Mouse (Mus musculus): ENCODE results near the gene Supt4a.

Supt4a gene

DNA sequence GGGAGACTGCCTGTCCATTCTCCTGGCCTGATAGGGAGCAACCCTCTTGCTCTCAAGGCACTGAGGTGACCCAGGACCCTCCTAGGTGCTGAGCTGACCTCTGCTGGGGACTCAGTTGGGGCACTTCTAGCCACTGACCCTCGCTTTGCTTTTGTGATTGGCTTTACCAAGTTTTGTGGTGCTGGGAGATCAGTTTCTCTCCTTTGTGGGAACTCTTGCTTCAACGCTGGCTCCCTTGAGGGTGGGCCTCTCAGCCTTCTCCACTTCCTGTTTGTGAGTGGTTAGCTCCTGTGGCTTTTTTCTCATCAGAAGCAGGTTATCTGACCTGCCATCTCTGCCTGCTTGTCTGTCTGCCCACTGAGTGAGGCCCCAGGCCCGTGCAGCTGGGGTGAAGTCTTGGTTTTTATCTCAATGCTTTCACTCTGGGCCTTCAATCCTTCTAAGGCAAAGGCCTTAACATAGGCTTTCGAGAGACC lies 14.2 kb downstream of the Supt4a start:
- no peak for DNase-seq (ENCODE audit: low spot score in 2 of 2)

DNA sequence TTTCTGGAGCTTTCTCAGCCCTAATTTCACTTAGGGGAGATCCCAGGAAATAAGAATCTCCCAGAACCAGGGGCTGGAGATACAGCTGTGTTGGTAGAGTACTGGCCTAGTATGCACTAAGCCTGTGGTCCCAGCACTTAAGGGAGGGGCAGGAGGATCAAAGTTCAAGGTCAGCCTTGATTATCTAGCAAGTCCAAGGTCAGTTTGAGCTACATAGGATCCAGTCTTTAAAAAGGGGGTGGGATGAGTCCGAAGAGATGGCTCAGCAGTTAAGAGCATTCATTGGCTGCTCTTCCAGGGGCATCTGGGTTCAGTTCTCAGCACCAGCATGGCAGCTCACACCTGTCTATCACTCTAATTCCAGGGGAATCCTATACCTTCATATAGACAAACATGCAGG lies 15.0 kb downstream of the Supt4a start:
- no peak for DNase-seq (ENCODE audit: low spot score in 2 of 2)

DNA sequence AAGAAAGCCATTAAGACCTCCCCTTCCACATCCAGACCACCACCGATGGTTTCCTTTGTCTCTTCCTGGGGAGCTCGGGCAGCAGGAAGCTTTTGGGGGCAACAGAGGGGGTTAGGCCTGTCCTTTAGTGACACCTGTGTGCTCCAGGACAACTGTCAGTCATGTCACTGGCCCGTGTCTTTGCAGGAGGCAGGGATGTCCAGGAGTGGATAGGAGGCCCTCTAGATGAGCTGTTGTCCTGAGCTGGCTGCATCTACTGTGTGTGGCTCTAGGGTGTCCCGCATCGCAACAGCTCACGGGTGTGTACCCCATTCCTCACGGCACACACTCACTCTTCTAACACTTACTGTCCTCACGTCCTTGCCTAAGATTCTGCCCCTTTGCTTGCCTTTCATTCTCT lies 15.9 kb downstream of the Supt4a start:
- DNase-seq (ENCODE audit: low spot score in 2 of 2), result no peak

DNA sequence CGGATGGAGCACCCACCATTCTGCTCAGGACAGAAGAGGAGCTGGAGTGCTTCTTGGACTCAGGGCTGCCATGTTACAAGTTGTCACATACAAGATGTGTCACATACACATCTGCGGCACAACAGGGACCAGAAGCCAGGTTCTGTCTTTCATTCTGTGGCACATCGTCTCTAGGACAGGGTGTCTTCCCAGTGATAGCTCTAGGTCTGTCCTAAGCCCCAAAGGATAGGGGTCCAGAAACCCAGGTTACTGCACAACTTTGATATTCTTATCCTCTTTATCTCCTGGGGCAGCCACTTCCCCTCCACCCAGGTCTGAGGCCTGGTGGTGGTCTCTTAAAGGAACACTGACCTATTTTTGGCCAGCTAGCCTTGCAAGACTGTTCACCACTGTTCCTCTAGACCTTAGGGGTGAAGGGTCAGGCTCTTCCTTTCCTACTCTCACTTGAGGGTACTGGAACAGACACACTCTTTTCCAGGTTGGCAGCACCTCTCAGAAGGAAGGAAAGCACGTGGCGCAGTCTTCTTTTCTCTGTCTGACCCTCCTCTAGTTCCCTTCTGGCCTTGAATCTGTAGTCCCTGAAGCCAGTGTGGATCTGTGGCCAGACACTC lies 16.6 kb downstream of the Supt4a start:
- no peak for DNase-seq (ENCODE audit: low spot score in 2 of 2)

DNA sequence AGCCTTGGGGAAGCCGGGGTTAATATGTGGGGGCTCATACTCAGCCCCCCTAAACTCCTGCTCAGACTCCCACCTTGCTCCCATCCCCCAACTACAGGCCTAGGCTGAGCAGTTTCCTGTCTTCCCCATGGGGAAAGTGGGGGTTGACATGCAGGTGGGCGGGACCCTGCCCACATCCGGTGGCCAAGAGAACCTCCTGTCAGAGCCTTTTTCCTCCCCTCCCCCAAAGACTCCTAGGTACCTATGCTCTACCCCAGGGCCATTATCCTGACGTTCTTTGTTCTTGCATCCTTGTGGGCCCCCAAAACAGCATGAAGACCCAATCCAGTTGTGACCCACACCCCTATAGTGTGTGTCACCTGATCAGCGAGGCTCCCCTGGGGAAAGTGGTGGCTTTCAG lies 17.3 kb downstream of the Supt4a start:
- no peak for DNase-seq (ENCODE audit: low spot score in 2 of 2)

DNA sequence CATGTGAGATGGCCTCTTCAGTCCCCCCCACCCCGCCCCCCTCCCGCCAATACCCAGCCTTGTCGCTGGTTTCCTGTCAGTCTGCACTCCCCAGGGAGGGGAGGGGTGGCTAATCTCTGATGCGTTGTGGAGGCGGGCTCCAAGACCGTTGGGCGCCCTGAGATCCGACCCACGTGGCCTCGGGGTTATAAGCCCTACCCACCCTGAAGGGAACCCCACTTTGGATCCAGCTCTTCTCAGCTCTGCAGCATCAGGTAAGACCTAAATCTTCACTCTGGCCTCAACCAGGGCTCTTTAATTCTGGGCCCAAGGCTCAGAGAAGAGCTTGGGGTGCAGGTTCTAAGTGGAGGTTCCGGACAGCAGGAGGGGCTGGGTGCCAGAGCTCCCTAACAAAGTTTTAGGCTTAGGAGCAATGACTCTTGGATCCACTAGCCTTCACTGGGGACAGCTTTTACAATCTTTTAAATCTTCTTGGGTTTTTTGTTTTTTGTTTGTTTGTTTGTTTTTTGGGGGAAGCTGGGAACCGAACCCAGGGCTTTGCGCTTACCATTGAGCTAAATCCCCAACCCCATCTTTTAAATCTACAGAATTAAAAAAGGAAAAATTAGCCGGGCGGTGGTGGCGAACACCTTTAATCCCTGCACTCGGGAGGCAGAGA lies 18.1 kb downstream of the Supt4a start:
- DNase-seq (ENCODE audit: low spot score in 2 of 2), result peak; percentile 74 to 75

DNA sequence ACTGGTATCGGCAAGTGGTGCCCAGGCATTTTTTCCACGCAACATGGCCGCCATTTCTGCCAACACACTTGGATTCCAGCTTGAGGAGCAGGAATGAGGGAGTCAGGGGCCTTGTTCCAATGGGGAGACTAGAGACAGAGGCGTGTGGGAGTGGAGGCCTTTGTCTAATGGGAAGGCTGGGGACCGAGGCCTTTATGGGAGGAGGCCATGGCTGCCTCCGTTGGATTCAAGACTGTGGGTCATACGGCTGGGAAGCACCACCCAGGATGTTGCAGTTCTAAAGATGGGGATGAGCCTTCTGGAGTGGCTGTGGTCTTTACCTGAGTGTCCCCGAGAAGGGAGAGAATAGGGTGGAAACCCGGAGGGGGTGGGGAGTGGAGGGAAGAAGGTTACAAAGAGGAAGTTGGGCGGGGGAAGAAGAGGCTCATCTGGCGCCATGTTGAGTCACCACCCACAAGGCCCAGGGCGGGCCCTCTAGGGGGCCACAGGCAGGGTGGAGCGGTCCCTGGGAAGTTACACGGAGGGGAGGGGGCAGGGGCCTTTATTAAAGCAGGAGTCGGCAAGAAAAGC lies 19.0 kb downstream of the Supt4a start:
- peak in 1 of 2 experiments; percentile 57 for DNase-seq (ENCODE audit: low spot score in 2 of 2)

DNA sequence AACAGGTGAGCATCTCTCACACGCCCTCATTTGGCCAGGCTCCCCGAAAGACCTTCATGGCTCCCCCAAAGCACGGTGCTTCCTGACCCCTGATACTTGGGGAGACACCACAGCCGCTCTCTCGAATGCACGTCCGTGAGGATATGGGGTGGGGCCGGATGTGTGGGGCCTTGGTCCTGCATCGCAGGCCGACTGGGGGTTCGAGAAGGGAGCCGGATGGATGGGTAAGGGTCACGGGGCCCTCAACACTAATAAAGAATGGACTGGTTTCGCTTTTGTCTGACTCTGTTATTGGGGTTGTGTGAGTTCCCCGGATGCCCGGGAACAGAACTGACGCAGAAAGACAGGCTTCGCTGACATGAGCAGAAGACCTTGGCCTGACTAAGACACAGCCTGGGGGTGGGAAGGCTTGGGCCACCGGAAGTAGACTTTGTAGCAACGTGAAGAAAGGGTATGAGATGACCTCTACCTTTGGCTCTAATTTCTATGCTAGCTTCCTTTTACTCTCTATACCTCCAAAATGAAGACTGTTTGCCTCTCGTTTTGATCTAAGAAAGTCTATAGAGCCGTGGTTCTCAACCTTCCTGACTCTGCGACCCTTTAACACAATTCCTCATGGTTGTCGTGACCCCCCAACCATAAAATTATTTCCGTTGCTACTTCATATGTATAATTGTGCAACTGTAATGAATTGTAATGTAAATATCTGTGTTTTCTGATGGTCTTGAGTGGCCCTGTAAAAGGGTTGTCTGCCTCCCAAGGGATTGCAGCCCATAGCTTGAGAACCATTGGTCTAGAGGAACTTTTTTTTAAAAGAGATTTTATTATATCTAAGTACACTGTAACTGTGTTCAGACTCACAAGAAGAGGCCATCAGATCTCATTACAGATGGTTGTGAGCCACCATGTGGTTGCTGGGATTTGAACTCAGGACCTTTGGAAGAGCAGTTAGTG lies 19.9 kb downstream of the Supt4a start:
- no peak for DNase-seq (ENCODE audit: low spot score in 2 of 2)

DNA sequence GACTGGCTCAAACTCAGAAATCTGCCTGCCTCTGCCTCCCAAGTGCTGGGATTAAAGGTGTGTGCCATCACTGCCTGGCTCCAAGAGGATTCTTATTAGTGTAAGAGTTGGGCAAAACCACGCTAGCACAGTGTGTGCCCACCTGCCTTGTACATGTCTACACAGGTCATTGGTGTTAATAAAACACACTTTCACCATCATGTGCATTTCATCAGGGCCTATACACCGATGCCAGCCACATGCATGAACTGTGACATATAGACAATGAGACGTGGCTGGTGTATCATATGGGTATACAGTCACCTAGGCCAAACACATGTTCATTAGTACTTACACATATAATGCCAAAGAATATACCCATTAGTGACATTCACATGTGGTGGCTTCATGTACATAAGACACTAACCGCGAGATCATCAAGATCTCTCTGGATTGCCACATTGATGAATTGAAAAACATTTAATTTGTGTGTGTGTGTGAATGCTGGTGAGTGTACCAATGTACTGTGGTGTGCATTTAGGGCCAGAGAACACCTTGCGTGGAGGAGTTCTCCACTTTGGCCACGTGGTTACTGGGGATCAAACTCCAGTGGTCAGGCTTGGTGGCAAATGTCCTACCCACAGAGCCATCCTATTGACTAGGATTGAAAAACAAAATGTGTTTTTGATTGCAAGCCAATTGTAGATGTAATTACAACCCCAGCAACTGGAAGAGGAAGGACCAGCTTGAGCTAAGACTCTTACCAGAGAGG lies 21.0 kb downstream of the Supt4a start:
- no peak for DNase-seq (ENCODE audit: low spot score in 2 of 2)

DNA sequence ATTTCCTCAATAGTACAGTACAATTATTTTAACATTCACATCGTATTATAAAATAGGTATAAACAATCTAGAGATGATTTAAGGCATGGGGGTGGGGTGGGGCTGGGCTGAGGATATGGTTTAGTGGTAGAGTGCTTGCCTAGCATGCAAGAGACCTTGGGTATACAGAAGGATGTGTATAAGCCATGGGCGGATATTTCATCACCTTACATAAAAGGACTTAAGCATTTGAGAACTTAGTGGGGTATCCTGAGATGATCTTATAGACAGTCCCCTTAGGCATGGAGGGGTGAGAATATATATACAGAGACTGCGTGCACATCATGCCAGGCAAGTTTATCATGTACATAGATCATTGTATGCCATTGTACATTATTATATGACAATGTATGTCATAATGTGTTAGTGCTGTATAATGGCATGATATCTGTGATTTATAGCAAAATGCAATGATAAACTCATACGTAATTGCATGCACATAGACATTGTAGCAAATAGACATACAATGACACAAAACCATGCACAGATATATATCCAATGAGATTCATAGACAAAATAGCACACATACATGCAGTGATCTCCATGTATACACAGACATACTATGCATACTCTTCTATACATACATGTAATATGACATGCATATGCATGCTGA lies 21.7 kb downstream of the Supt4a start:
- DNase-seq (ENCODE audit: low spot score in 2 of 2), result no peak

DNA sequence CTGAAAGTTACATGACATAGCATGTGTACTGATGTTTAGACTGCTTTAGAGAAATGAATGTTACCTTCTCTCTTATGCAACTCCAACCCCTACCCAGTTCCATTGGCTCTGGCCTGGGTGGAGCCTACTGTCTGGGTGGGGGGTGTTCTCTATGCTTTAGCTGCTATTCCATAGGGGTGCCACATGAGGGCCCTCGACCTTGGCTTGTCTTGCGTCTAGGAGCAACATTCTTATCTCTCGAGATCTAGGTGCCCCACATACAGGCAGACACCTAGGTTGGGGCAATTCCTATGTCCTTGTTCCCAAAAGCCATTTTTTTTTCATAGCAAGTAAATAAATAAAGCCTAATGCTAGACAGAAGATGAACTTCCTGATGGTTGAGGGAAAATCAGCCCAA lies 22.3 kb downstream of the Supt4a start:
- peak; percentile 67 to 74 for DNase-seq (ENCODE audit: low spot score in 2 of 2)

DNA sequence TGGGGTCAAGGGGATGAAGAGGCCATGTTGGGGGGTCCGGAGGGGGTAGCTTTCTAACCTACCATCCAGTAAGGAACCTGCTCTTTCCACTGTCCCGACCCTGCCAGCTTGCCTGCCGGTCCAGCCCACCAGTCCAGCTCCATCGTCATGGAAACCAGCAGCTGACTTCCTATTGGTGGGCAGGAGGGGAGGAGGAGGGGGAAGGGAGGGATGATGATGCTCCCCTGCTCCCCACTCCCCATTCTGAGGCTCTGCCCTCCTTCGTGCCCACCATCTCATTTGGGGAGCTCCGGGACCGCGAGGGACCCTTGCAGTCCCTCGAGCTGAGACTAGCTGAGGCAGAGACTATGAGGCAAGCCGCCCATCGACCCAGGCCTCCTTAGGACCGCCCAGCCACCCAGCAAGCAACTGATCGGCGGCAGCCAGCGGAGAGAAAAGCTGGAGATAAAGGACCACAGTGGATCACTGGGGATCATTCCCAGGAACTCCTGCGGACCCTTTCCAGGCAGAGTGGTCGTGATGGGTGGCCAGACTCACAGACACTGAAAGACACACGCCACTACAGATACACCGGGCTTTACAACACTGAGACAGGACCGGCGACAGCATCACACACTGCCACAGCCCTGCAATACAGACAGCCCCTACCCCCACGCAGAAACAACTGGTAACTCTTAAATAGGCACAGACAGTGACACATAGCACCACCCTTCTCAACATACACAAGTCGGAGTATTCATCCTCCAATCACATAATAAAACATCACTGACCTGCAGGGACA lies 23.1 kb downstream of the Supt4a start, which contains the start of gene Tspoap1:
Tspoap1 (plus strand) TSS at position 241 of the 781 bp plus-strand sequence.
- peak; percentile 89 to 94 for DNase-seq (ENCODE audit: low spot score in 2 of 2)

DNA sequence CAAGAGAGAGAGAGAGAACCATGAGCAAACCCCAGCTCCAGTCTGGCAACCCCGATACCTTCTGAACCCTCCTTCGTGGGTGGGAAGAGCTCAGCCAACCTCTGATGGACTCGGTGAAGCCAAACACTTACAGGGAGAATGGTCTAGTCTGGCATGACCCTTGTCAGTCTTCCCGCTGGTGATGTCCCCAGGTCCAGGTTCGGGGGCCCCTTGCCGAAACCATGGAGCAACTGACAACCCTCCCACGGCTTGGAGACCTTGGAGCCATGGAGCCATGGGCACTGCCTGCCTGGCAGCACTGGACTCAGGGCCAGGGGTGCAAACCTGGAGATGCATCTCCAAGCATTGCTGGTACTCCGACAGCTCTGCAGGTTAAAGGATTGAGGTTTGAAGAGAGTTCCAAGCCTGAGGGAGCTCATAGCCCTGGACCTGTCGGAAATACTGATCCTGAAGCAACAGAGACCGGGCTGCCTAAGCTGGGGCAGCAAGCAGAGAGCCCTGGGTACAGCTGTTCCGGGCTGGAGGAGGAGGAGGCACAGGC lies 23.9 kb downstream of the Supt4a start:
- DNase-seq (ENCODE audit: low spot score in 2 of 2), result no peak

DNA sequence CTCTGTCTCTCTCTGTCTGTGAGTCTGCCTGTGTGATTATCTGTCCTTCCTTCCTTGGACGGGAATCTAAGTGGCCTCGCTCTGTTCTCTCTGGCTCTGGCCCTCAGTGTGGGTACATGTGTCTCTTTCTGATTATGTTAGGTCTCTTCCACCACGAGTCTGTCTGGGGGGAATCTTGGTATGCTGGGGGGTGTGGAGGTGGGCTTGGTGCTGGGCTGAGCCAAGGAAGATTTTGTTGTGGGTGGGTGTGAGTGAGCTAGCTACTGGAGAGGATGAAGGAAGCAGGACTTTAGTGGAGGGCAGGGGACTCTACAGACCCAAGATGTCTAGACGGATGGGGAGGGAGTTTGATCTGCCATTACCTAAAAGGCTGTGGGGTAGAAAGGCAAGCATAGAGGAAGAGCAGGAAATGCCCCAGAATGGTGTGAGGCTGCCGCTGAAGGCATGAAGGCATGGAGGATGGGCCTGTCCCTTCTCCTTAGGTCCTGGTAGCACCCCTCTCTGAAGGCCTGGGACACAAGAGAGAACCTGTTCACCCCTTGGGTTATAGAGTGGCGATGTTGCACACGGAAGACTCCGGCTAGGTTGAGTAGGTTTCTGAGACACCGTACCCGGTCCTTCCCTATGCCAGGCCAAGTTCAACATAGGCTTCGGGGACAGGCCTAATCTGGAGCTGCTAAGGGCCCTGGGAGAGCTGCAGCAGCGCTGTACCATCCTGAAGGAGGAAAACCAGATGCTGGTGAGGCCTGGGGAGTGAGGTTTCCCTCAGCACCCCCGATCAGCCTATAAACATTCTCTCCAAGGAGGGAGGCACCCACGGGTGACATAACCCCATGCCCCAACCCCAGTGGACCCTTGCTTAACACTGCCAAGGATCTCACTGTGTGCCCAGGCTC lies 24.7 kb downstream of the Supt4a start:
- DNase-seq (ENCODE audit: low spot score in 2 of 2), result no peak

DNA sequence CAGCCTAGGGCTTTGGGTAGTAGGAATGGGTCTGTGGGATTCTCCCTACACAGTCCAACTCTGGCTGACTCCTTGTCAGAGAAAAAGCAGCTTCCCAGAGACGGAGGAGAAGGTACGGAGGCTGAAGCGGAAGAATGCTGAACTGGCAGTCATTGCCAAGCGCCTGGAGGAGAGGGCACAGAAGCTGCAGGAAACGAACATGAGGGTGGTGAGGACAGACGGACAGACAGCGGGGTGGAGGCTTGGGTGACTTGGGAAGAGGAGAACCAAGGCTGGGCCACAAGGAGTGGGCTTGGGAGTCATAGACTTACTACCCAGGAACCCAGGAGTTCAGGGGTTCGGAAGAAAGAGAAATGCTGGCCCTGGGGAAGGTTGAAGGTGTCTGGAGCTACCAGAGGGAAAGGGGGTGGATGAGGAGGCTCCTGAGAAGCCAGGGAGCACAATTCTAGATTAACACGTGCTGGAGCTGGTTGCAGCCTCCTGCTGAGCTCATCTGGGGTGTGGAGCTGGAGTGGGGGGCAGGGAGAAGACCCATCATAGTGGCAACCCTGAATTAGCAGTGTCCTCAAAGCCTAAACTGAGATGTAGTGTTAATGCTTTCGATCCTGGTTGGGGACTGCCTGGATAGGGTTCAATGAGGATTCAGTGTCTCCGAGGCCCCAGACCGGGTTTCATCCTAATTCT lies 25.5 kb downstream of the Supt4a start:
- peak; percentile 61 to 75 for DNase-seq (ENCODE audit: low spot score in 2 of 2)

DNA sequence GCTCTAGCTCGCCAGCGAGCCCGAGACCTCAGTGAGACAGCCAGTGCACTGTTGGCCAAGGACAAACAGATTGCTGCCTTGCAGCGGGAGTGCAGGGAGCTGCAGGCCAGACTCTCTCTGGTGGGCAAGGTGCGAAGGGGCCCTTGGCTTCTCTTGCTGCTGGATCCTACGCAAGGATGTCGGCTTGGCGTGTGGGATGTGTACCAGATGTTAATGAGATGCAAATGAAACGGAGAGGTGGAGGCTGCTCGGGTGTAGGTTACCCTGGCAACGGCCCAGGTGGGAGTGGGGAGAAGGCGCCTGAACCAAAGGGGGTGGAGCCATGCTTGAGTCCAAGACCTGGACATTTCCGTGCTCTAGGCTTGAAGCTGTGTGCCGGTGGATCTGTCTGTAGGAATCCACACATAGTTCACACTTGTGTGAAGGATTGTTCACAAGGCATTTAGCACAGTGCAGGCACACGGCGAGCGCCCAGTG lies 26.2 kb downstream of the Supt4a start:
- peak; percentile 85 to 89 for DNase-seq (ENCODE audit: low spot score in 2 of 2)

DNA sequence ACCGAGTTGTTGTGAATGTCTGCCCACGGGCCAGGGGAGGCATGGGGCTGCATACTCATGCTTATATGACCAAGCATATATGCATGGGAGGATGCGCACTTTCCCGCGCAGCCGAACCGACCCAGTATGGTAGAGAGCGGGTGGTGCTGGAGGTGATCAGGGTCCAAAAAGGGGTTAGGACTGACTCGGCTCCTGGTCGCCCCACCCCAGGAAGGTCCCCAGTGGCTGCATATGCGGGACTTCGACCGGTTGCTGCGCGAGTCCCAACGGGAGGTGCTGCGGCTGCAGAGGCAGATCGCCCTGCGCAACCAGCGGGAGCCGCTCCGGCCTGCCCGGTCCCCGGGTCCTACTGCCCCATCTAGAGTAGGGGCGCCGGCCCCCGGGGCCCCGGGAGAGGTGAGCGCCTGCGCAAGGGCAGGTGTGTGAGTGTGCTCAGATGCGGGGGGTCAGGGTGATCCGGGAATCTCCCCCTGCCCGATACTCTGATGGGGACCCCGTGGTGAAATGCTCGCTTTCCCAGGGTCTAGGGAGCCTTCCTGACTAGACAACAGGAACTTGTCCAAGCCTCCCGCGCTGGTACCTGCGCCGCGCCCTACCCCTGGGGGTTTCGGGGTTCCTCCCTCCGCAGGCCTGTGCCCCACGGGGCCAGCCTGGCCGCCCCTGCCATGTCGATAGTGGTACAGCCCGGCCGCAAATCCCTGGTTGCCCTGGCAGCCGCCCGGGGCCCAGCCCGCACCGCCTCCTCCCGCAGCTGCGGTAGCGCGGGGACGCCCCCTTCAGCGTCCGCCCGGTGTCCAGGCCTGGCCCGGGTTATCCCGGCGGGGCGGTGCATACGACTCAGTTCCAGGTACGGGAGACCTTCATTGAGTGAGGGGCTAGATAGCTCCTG lies 26.9 kb downstream of the Supt4a start:
- peak; percentile 65 to 71 for DNase-seq (ENCODE audit: low spot score in 2 of 2)

All from right cerebral cortex, postnatal 10 days (tissue).